Mouse (Mus musculus) liver, postnatal 0 days (tissue): ENCODE measurements around the gene Arf5.

Experiments
- CTCF ChIP-seq: sonication (generic); IDR thresholded peaks from 2 replicates; pipeline ENCODE4 v1.5.1; 2016; ENCODE audit warnings: antibody characterized with exemption, low read depth
- EP300 ChIP-seq: IDR thresholded peaks from 2 replicates; pipeline ENCODE4 v1.6.1; 2016; ENCODE audit warnings: antibody characterized with exemption, low read depth, mild to moderate bottlenecking

DNA sequence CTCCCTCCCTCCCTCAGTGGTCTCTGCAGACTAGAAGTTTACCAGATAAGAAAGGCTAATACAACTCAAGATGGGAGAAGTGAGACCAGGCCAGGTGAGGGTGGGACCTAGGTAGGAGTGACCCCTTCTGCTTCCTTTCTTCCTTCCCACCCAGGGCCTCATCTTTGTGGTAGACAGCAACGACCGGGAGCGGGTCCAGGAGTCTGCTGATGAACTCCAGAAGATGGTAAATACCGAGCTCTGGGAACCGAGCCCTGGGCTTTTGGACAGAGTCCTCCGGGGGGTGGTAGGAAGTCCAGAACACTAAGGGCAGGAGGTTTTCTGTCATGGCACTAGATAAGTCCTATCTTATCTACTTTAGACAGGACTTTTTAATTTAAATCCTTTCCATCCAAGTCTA, 1.7 kb downstream of the Arf5 start:
- TF ChIP-seq CTCF (no peak), EP300 (no peak)
